Mouse (Mus musculus) bone marrow, adult 2 months (tissue): ENCODE results near the gene Fgfr2.

ENCODE experiments used
- CTCF ChIP-seq: fragments of 200-500 bp; IDR thresholded peaks from 2 replicates; pipeline ENCODE4 v1.5.1; 2011; ENCODE audit warnings: low read length, control low read depth; ENCODE audit not compliant: control insufficient read depth, insufficient read depth
- POLR2A ChIP-seq: fragments of 200-500 bp; IDR thresholded peaks from 2 replicates; pipeline ENCODE4 v1.6.1; 2011; ENCODE audit warnings: low read depth, mild to moderate bottlenecking, control low read depth, low read length, borderline replicate concordance; ENCODE audit not compliant: control insufficient read depth

DNA sequence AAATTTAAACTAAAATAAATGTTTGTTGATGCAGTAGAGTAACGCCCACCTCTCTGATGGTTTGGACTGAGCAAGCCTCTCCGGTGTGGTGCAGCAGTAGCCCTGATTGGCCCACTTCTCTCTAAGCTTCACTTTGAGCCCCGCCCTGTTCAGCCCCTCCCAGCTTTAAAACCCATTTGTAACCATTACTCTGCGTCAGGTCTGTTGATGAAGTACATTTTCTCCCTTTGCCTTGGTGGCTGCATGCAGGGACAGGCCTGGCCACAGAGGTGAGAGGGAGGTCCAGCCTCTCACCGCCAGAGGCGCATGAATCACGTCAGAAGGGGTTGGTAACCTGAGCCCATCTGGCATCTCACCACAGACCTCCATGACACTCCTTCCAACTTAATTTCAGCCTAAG, 1513.5 kb downstream of the Fgfr2 start:
- TF ChIP-seq POLR2A (no peak), CTCF (no peak)
